Mouse (Mus musculus) ES-Bruce4 (cell line): ENCODE results near the gene Thada. TPM values are rescaled to one million over a fixed set of nuclear protein-coding genes. Genes with fewer than 3 reads are reported as not detected.

Source experiments
- H3K27ac ChIP-seq: 2 replicates; pipeline ENCODE4 v1.5.1; 2012; ENCODE audit warnings: low read length, inconsistent platforms; ENCODE audit not compliant: insufficient read depth
- H3K27me3 ChIP-seq: 2 replicates; pipeline ENCODE4 v1.6.1; 2012; ENCODE audit warnings: mild to moderate bottlenecking, low read length, inconsistent platforms; ENCODE audit not compliant: control insufficient read depth, poor library complexity, insufficient read depth, severe bottlenecking
- H3K36me3 ChIP-seq: 2 replicates; pipeline ENCODE4 v1.6.1; 2012; ENCODE audit warnings: inconsistent platforms, mild to moderate bottlenecking, low read length, moderate library complexity; ENCODE audit not compliant: control insufficient read depth, poor library complexity, insufficient read depth, severe bottlenecking
- H3K4me1 ChIP-seq: one replicate; pipeline ENCODE4 v1.8.1; 2011; ENCODE audit warnings: low read length; ENCODE audit not compliant: control insufficient read depth, insufficient read depth
- H3K4me3 ChIP-seq: 2 replicates; pipeline ENCODE4 v1.5.1; 2011; ENCODE audit warnings: low read depth, mild to moderate bottlenecking, low read length
- H3K9ac ChIP-seq: 2 replicates; pipeline ENCODE4 v1.6.1; 2012; ENCODE audit warnings: low read depth, mild to moderate bottlenecking, inconsistent platforms; ENCODE audit not compliant: poor library complexity, severe bottlenecking
- H3K9me3 ChIP-seq: replicated peaks from 2 replicates; pipeline ENCODE4 v1.6.1; 2012; ENCODE audit warnings: mild to moderate bottlenecking, low read length, inconsistent platforms; ENCODE audit not compliant: control insufficient read depth, poor library complexity, insufficient read depth, severe bottlenecking
- CTCF ChIP-seq: IDR thresholded peaks from one replicate; pipeline ENCODE4 v1.8.1; 2011; ENCODE audit warnings: low read depth, low read length
- EP300 ChIP-seq: IDR thresholded peaks from 2 replicates; pipeline ENCODE4 v1.6.1; 2011; ENCODE audit warnings: low read depth, low read length; ENCODE audit not compliant: insufficient read depth
- POLR2A ChIP-seq: IDR thresholded peaks from one replicate; pipeline ENCODE4 v1.8.1; 2011; ENCODE audit warnings: low read length; ENCODE audit not compliant: insufficient read depth
- polyA plus RNA-seq: library from polyadenylated mRNA; stranded (reverse); fragments of >200 nt; gene quantifications from 2 replicates; pipeline ENCODE4 v1.2.4, GENCODE M21; 2011; ENCODE audit warnings: low read depth; ENCODE audit not compliant: missing spikeins, insufficient read depth, insufficient read length

The Thada gene
- polyA plus RNA-seq, 1 experiment, result 38.0 TPM

DNA sequence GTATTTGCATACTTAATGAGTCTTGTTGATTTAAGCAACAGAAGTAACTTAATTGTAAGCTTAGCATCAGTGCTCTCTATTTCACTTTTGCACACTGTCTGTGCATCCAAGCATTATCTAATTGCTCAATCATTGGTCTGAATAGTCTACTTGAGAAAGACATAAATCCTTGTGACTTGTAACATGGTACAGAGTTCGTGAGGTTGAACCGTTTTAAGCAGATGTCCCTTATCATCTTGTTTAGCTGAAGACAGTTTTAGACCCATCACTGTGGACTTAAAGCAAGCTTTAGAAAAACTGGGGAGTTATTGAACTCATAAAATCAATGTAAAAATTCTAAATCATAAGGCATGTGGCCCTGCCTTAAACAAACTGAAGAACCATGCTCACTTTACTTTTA lies 31.6 kb upstream of the Thada start:
- Histone ChIP-seq H3K9me3 (no peaks in the 10 kb centered on the region), H3K27ac (no peak overlapping the region), H3K36me3 (no peaks in the 10 kb centered on the region), H3K4me3 (no peak overlapping the region), H3K27me3 (no peaks in the 10 kb centered on the region), H3K9ac (no peak overlapping the region), H3K4me1 (no peaks in the 10 kb centered on the region)
- TF ChIP-seq CTCF (no peak), POLR2A (no peak), EP300 (no peak)

DNA sequence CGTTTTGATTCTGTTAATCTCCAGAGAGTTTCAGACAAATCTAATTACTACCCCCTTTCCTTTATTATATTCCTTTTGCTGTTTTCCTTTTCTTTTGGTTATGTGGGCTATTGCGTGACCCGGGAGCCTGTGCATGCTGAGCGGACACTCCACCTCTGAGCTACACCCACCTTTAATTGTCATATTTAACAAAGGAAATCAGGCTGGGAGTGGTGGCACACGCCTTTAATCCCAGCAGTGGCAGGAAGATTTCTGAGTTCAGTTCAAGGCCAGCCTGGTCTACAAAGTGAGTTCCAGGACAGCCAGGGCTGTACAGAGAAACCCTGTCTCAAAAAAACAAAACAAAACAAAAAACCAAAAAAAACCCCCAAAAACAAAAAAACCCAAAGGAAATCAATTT lies 31.0 kb upstream of the Thada start:
- Histone ChIP-seq H3K4me1 (no peaks in the 10 kb centered on the region), H3K9ac (no peak overlapping the region), H3K9me3 (no peaks in the 10 kb centered on the region), H3K27me3 (no peaks in the 10 kb centered on the region), H3K27ac (no peak overlapping the region), H3K36me3 (no peaks in the 10 kb centered on the region), H3K4me3 (no peak overlapping the region)
- TF ChIP-seq EP300 (no peak), CTCF (no peak), POLR2A (no peak)

DNA sequence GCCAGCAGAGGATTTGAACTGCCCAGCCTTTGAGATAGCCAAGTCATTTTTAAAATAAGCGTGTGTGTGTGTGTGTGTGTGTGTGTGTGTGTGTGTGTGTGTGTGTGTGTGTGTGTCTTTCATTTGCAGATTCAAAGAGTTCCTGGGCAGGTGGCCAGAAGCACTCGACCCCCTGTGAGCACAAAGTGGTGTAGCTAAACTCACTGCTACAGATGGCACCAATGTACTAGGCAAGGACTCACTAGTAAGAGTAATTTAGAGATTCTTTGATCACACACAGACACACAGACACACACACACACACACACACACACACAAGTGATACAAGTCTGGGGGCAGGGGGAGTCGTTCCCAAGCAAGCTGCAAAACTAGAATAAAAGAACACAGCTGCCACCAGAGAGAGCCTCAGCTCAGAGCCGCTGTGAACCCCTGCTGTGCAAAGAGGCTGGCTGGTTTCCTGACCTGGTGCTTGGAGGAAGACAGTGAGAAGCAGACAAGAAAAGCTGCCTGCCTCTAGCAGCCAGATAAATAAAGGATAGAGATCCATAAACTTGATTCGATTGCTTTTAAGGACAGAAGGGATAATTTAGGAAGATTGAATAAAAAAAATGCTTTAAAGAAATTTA lies 26.4 kb upstream of the Thada start:
- Histone ChIP-seq H3K27me3 (no peaks in the 10 kb centered on the region), H3K9ac (no peak overlapping the region), H3K4me3 (no peak overlapping the region), H3K9me3 (no peaks in the 10 kb centered on the region), H3K4me1 (no peaks in the 10 kb centered on the region), H3K36me3 (no peaks in the 10 kb centered on the region), H3K27ac (no peak overlapping the region)
- TF ChIP-seq EP300 (no peak), POLR2A (no peak), CTCF (no peak)

DNA sequence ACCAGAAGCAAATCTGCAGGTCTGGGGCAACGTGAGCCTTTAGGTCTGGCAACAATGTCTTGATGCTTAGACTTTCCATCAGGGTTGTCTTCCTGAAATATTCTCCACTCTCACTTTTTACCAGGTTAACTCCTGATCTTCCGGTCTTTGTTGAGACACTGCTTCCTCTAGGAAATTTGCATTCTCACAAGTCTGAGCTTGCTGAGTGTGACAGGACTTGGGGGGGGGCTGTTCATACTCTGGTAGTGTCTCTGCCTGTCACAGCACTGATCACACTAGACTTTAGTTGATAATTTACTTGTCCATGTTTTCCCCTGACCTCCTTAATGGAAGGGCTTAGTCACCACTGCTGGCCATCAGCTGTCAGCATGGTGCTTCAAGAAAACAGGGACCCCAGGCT lies 21.4 kb upstream of the Thada start:
- Histone ChIP-seq H3K36me3 (no peaks in the 10 kb centered on the region), H3K9ac (no peak overlapping the region), H3K27me3 (no peaks in the 10 kb centered on the region), H3K9me3 (no peaks in the 10 kb centered on the region), H3K4me1 (no peaks in the 10 kb centered on the region), H3K4me3 (no peak overlapping the region), H3K27ac (no peak overlapping the region)
- TF ChIP-seq CTCF (no peak), EP300 (no peak), POLR2A (no peak)

DNA sequence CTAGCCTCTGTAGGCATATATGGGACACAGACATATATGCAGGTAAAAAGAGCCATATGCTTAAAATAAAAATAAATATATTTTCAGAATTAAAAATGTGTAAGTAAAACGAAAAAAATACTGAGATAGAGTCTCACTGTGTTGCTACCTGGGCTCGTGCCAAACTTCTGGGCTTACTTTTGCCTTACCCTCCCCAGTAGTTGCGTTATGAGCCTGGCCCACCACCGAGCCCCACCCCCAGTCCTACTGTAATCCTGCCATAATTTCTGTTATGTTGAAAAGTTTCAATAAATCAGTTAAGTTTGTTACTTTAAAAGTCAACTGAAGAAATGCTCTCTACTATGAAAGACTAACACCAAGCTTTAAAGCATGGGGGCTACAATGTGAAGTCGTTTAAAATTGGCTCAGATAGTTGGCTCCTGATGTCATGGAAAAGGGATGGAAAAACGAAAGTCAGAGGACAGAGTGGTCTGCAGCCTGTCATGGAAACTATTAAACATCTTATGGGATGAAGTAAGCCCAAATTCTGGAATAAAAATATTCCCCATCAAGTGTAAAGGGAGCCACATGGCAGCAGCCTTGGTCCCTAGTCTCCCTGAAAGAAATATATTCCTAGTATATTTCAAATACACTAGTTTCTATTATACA lies 17.8 kb upstream of the Thada start:
- no peak for TF ChIP-seq EP300
- no peak for TF ChIP-seq POLR2A
- no peak for TF ChIP-seq CTCF
- Histone ChIP-seq H3K9me3 (no peaks in the 10 kb centered on the region), H3K4me3 (no peak overlapping the region), H3K27me3 (no peaks in the 10 kb centered on the region), H3K9ac (no peak overlapping the region), H3K4me1 (no peaks in the 10 kb centered on the region), H3K36me3 (no peaks in the 10 kb centered on the region), H3K27ac (no peak overlapping the region)

DNA sequence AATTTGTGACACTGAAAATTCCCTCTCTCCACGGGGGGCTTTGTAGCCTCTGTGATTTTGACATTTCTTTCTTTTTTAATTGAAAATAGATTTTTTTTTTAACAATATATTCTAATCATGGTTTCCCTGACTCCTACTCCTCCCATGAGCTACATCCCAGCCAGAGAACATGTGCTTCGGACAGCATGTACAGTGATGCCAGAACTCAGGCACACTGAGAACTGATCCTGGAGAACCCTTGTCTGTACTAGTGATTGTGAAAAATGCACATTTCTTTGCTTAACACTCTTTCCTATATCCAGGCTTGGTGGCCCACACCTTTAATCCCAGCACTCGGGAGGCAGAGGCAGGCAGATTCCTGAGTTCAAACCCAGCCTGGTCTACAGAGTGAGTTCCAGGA lies 16.8 kb upstream of the Thada start:
- H3K36me3 ChIP-seq, result no peaks in the 10 kb centered on the region
- no peaks in the 10 kb centered on the region for H3K9me3 ChIP-seq
- no peak overlapping the region for H3K9ac ChIP-seq
- TF ChIP-seq POLR2A, result no peak
- TF ChIP-seq CTCF, result no peak
- TF ChIP-seq EP300, result no peak
- no peak overlapping the region for H3K27ac ChIP-seq
- no peaks in the 10 kb centered on the region for H3K27me3 ChIP-seq
- H3K4me3 ChIP-seq, result no peak overlapping the region
- H3K4me1 ChIP-seq, result no peaks in the 10 kb centered on the region
